Comparison of ENCODE assay signal across 11 mouse cellular contexts in the genomic region with DNA sequence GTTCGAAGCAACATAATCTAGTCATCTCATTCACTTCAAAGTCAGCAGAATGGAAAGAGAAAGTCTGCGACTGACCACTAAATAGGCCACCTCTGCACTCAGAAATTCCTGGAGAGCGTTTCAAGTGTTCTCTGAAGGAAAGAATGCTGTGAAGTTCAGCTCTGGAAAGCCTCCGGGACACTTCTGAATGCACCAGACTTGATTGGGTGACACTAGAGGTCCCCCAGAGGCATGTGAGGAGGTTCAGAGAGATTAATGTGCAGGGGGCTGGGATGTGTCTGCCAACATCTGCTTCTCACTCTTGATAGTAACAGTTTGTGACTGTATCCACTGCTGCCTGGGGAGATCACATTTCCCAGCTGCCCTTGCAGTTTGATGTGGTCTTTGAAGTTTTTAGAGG. TPM values are rescaled to one million over a fixed set of nuclear protein-coding genes. Genes with fewer than 3 reads are reported as not detected.
A peak's percentile ranks its signal among the peaks of the same experiment; 100 is the strongest.
DNase-seq lines count a peak whose midpoint lies in the region; ATAC-seq and TF ChIP-seq lines count a peak whose summit lies in the region.
"Had no signal": no experiment of that assay in that cellular context is flagged by ENCODE, and none has a peak within 500 bp of the region (broad histone marks: within the 10 kb centered on the region; RNA-seq: fewer than 3 reads in every experiment).

No protein-coding gene starts in this region.

- TF ChIP-seq CTCF in heart, postnatal 0 days (IDR thresholded peaks at IDR 0.05; ENCODE audit: low read depth), result no peak

- H3K36me3 ChIP-seq in forebrain, embryonic 13.5 days (ENCODE audit: poor library complexity, severe bottlenecking), result no peaks in the 10 kb centered on the region
- H3K36me3 ChIP-seq in forebrain, embryonic 14.5 days (ENCODE audit: control insufficient read depth, insufficient read depth, low read length), result no peaks in the 10 kb centered on the region
- no peaks in the 10 kb centered on the region for H3K36me3 ChIP-seq in heart, postnatal 0 days (replicated peaks; ENCODE audit: control insufficient read depth, insufficient read depth, low read length)
- H3K36me3 ChIP-seq: embryonic facial prominence, embryonic 13.5 days; liver, embryonic 13.5 days; neural tube, embryonic 13.5 days had no signal

- H3K9ac ChIP-seq in forebrain, embryonic 13.5 days, result no peak overlapping the region
- H3K9ac ChIP-seq in forebrain, embryonic 14.5 days (ENCODE audit: low read length), result no peak overlapping the region
- 0 out of 2 replicates have a peak overlapping the region, but pooled peaks have one; percentile 6 for H3K9ac ChIP-seq in heart, postnatal 0 days (replicated peaks; ENCODE audit: low read depth, low read length)
- H3K9ac ChIP-seq: embryonic facial prominence, embryonic 13.5 days; liver, embryonic 13.5 days; neural tube, embryonic 13.5 days had no signal

- H3K9me3 ChIP-seq in forebrain, embryonic 13.5 days (replicated peaks), result no peaks in the 10 kb centered on the region
- H3K9me3 ChIP-seq in forebrain, embryonic 14.5 days (replicated peaks; ENCODE audit: control insufficient read depth, low read length), result no peaks in the 10 kb centered on the region
- H3K9me3 ChIP-seq in heart, postnatal 0 days (replicated peaks; ENCODE audit: control insufficient read depth, low read length), result no peaks in the 10 kb centered on the region
- H3K9me3 ChIP-seq: embryonic facial prominence, embryonic 13.5 days; liver, embryonic 13.5 days; neural tube, embryonic 13.5 days had no signal

- WGBS in forebrain, embryonic 13.5 days, result 47% methylated on average over 4 of the region's 4 CpGs
- WGBS in forebrain, embryonic 14.5 days, result 64% methylated on average over 4 of the region's 4 CpGs
- 10% methylated on average over 4 of the region's 4 CpGs for WGBS in heart, postnatal 0 days

- TF ChIP-seq EP300 in heart, postnatal 0 days (IDR thresholded peaks at IDR 0.05; ENCODE audit: low read depth), result peak; percentile 100

- ATAC-seq in forebrain, embryonic 13.5 days, result peak; percentile 38; the same call in 1 of the 2 replicates
- no peak for ATAC-seq in forebrain, embryonic 14.5 days
- peak; percentile 97 for ATAC-seq in heart, postnatal 0 days (ENCODE audit: insufficient read depth, low read depth)

- intact Hi-C loops in left cerebral cortex, postnatal 10 days (cut with DNase I), result no loop called here
- intact Hi-C loops in gastrocnemius, postnatal 14 days (cut with DNase I; ENCODE audit: low total_unique reads), result no loop called here

- no peaks in the 10 kb centered on the region for H3K27me3 ChIP-seq in forebrain, embryonic 13.5 days
- H3K27me3 ChIP-seq in forebrain, embryonic 14.5 days (replicated peaks; ENCODE audit: control insufficient read depth, insufficient read depth, low read length), result no peaks in the 10 kb centered on the region
- H3K27me3 ChIP-seq in heart, postnatal 0 days (ENCODE audit: control insufficient read depth, insufficient read depth, low read length), result no peaks in the 10 kb centered on the region
- H3K27me3 ChIP-seq: embryonic facial prominence, embryonic 13.5 days; liver, embryonic 13.5 days; neural tube, embryonic 13.5 days had no signal

- no peak overlapping the region for H3K4me3 ChIP-seq in forebrain, embryonic 13.5 days
- H3K4me3 ChIP-seq in forebrain, embryonic 14.5 days (ENCODE audit: low read depth, low read length), result no peak overlapping the region
- H3K4me3 ChIP-seq in heart, postnatal 0 days (ENCODE audit: low read depth, low read length), result no peak overlapping the region
- H3K4me3 ChIP-seq: embryonic facial prominence, embryonic 13.5 days; liver, embryonic 13.5 days; neural tube, embryonic 13.5 days had no signal

- no peak for DNase-seq in forebrain, embryonic 14.5 days (ENCODE audit: low spot score)
- DNase-seq in embryo, embryonic 11.5 days (ENCODE audit: low read depth, low spot score), result peak; percentile 49
- peak; percentile 95 for DNase-seq in heart, postnatal 0 days (ENCODE audit: low spot score)
- DNase-seq in lung, postnatal 36 days, result peak; percentile 40
- no peak for DNase-seq in right cerebral cortex, postnatal 25 days
- DNase-seq in left cerebral cortex, postnatal 10 days (ENCODE audit: extremely low spot score in 1 of 2, low spot score in 2 of 2), result no peak
- DNase-seq in gastrocnemius, postnatal 14 days, result no peak
- DNase-seq: liver, embryonic 13.5 days had no signal

- no peak overlapping the region for H3K4me2 ChIP-seq in forebrain, embryonic 13.5 days
- no peak overlapping the region for H3K4me2 ChIP-seq in forebrain, embryonic 14.5 days (ENCODE audit: low read length)
- peak overlapping the region; percentile 42; the same call in 1 of the 2 replicates for H3K4me2 ChIP-seq in heart, postnatal 0 days (ENCODE audit: low read depth, low read length)
- H3K4me2 ChIP-seq: embryonic facial prominence, embryonic 13.5 days; liver, embryonic 13.5 days; neural tube, embryonic 13.5 days had no signal

- H3K27ac ChIP-seq in forebrain, embryonic 13.5 days, result no peak overlapping the region
- H3K27ac ChIP-seq in forebrain, embryonic 14.5 days (ENCODE audit: low read depth, low read length), result no peak overlapping the region
- H3K27ac ChIP-seq in heart, postnatal 0 days (ENCODE audit: low read depth), result peak overlapping the region; percentile 94
- H3K27ac ChIP-seq: embryonic facial prominence, embryonic 13.5 days; liver, embryonic 13.5 days; neural tube, embryonic 13.5 days had no signal

- H3K4me1 ChIP-seq in forebrain, embryonic 13.5 days, result no peaks in the 10 kb centered on the region
- H3K4me1 ChIP-seq in forebrain, embryonic 14.5 days (ENCODE audit: control insufficient read depth, insufficient read depth, low read length), result no peaks in the 10 kb centered on the region
- H3K4me1 ChIP-seq in heart, postnatal 0 days (ENCODE audit: control insufficient read depth, insufficient read depth), result peaks cover 19% of the 10 kb centered on the region
- H3K4me1 ChIP-seq: liver, embryonic 13.5 days had no signal

RNA-seq across cellular contexts. Expression of gene Popdc3, which starts 52.1 kb away (rescaled TPM):
- 0.49 TPM in 2 replicates for polyA plus RNA-seq in forebrain, embryonic 13.5 days (2015; fragmentation: Nextera tagmentation; extraction: Ambion mirVana)
- 0.44 and 0.63 TPM in 2 replicates for polyA plus RNA-seq in forebrain, embryonic 14.5 days (2014; fragmentation: Nextera tagmentation; extraction: Ambion mirVana)
- 69.2 and 71.9 TPM in 2 replicates for total RNA-seq in heart, postnatal 0 days (2014; rRNA removed; ENCODE audit: low replicate concordance)
- 41.8 and 50.6 TPM in 2 replicates for polyA plus RNA-seq in heart, postnatal 0 days (2015; fragmentation: Nextera tagmentation; extraction: Ambion mirVana)
- total RNA-seq in left cerebral cortex, postnatal 10 days (2021), result 1 to 10 TPM; 1.5 to 1.6 TPM
- 10 to 100 TPM; 30.7 to 40.1 TPM for total RNA-seq in gastrocnemius, postnatal 14 days (2021)

Comparison
In these comparisons a context has a peak if more than half of its experiments do, and no peak if none do; other contexts are left out.
1. DNase-seq: peak in embryo, embryonic 11.5 days (single experiment), heart, postnatal 0 days (single experiment) and lung, postnatal 36 days (single experiment); none in forebrain, embryonic 14.5 days (single experiment), right cerebral cortex, postnatal 25 days (single experiment), left cerebral cortex, postnatal 10 days (0 of 2) and gastrocnemius, postnatal 14 days (single experiment).
2. RNA of gene Popdc3, which starts 52.1 kb away (total RNA-seq): 69.2 to 71.9 TPM in heart, postnatal 0 days and 30.7 to 40.1 TPM in gastrocnemius, postnatal 14 days; 1.5 to 1.6 TPM in left cerebral cortex, postnatal 10 days; every median in the first group is over 10 times any median in the second.